Mouse (Mus musculus) CH12.LX (cell line): ENCODE measurements around the gene Rabggta. TPM values are rescaled to one million over a fixed set of nuclear protein-coding genes. Genes with fewer than 3 reads are reported as not detected.

Experiments used
- DNase-seq: peaks from one replicate; pipeline ENCODE4 v3.0.0-alpha.2; 2013; ENCODE audit errors: extremely low read depth
- H3K27ac ChIP-seq: 2 replicates; pipeline ENCODE4 v1.5.1; 2012; ENCODE audit warnings: low read depth, mild to moderate bottlenecking, control low read depth, moderate library complexity; ENCODE audit not compliant: insufficient read depth
- H3K27me3 ChIP-seq: replicated peaks from 2 replicates; pipeline ENCODE3; 2012; ENCODE audit warnings: inconsistent platforms
- H3K36me3 ChIP-seq, 2 experiments: replicated peaks in 1 of 2; 2 replicates each; pipeline versions ENCODE3 to v1.6.1; 2012; ENCODE audit warnings: inconsistent platforms in 1 of 2, low read length in 1 of 2, mild to moderate bottlenecking in 1 of 2, mixed read lengths in 1 of 2, moderate library complexity in 1 of 2; ENCODE audit not compliant: control insufficient read depth in 1 of 2, insufficient read depth in 1 of 2
- H3K4me1 ChIP-seq, 2 experiments: 2 replicates each; pipeline ENCODE4 v1.6.1; 2012; ENCODE audit warnings: inconsistent platforms in 1 of 2, moderate library complexity in 1 of 2; ENCODE audit not compliant: insufficient read depth in 2 of 2, control insufficient read depth in 1 of 2
- H3K4me2 ChIP-seq: 2 replicates; pipeline ENCODE4 v1.6.1; 2012; ENCODE audit warnings: low read depth, mild to moderate bottlenecking, control low read depth; ENCODE audit not compliant: poor library complexity, insufficient read depth, severe bottlenecking
- H3K4me3 ChIP-seq, 3 experiments: fragments of 150-350 bp in 1 of 3; sonication (generic) in 1 of 3; replicated peaks in 1 of 3; 2 replicates each; pipeline versions ENCODE3 to v1.5.1; 2011 to 2012; ENCODE audit warnings: low read depth in 2 of 3, low read length in 2 of 3, mild to moderate bottlenecking in 2 of 3, moderate library complexity in 2 of 3, control low read depth in 1 of 3, improper control_type of control experiment in 1 of 3, inconsistent platforms in 1 of 3, mixed read lengths in 1 of 3; ENCODE audit not compliant: poor library complexity in 1 of 3
- H3K79me2 ChIP-seq: replicated peaks from 2 replicates; pipeline ENCODE4 v1.6.1; 2012; ENCODE audit warnings: mild to moderate bottlenecking, moderate library complexity; ENCODE audit not compliant: control insufficient read depth, poor library complexity, insufficient read depth, severe bottlenecking; ENCODE audit errors: extremely low read depth
- H3K9ac ChIP-seq: 2 replicates; pipeline ENCODE4 v1.6.1; 2012; ENCODE audit warnings: low read depth, mild to moderate bottlenecking, control low read depth, moderate library complexity; ENCODE audit not compliant: insufficient read depth
- H3K9me3 ChIP-seq: replicated peaks from 2 replicates; pipeline ENCODE3; 2012; ENCODE audit warnings: low read length, inconsistent platforms, mixed read lengths
- ELF1 ChIP-seq: IDR thresholded peaks from 2 replicates; pipeline ENCODE4 v1.6.1; 2014; ENCODE audit warnings: low read depth, mild to moderate bottlenecking, inconsistent platforms, low read length, improper control_type of control experiment
- ETS1 ChIP-seq: conservative IDR thresholded peaks from 2 replicates; pipeline ENCODE4 v1.6.1; 2012; ENCODE audit warnings: low read depth, mild to moderate bottlenecking, inconsistent platforms, low read length, improper control_type of control experiment, moderate library complexity
- GABPA ChIP-seq: IDR thresholded peaks from 2 replicates; pipeline ENCODE4 v1.6.1; 2012; ENCODE audit warnings: low read depth, low read length, improper control_type of control experiment, inconsistent platforms; ENCODE audit not compliant: insufficient replicate concordance
- MAFK ChIP-seq: IDR thresholded peaks from 2 replicates; pipeline ENCODE4 v1.6.1; 2011; ENCODE audit warnings: low read length, improper control_type of control experiment; ENCODE audit not compliant: insufficient replicate concordance
- MAZ ChIP-seq: IDR thresholded peaks from 2 replicates; pipeline ENCODE4 v1.6.1; 2012; ENCODE audit warnings: low read depth, mild to moderate bottlenecking, inconsistent platforms, low read length, improper control_type of control experiment, moderate library complexity
- MEF2A ChIP-seq: IDR thresholded peaks from 2 replicates; pipeline ENCODE4 v1.6.1; 2014; ENCODE audit warnings: low read depth, mild to moderate bottlenecking, inconsistent platforms, low read length, improper control_type of control experiment, borderline replicate concordance
- MXI1 ChIP-seq: IDR thresholded peaks from 2 replicates; pipeline ENCODE4 v1.6.1; 2011; ENCODE audit warnings: mild to moderate bottlenecking, low read depth, low read length, improper control_type of control experiment
- MYC ChIP-seq: IDR thresholded peaks from 2 replicates; pipeline ENCODE4 v1.6.1; 2011; ENCODE audit warnings: low read depth, mild to moderate bottlenecking, improper control_type of control experiment, low read length
- NELFE ChIP-seq: IDR thresholded peaks from 2 replicates; pipeline ENCODE4 v1.6.1; 2011; ENCODE audit warnings: low read depth, low read length, improper control_type of control experiment
- NRF1 ChIP-seq: IDR thresholded peaks from 2 replicates; pipeline ENCODE4 v1.6.1; 2014; ENCODE audit warnings: low read depth, mild to moderate bottlenecking, inconsistent platforms, low read length, improper control_type of control experiment, moderate library complexity
- PAX5 ChIP-seq: IDR thresholded peaks from 2 replicates; pipeline ENCODE4 v1.6.1; 2012; ENCODE audit warnings: low read length, inconsistent platforms, mixed read lengths
- POLR2AphosphoS2 ChIP-seq: IDR thresholded peaks from 2 replicates; pipeline ENCODE4 v1.6.1; 2011; ENCODE audit warnings: low read depth, low read length, improper control_type of control experiment
- TCF12 ChIP-seq: IDR thresholded peaks from 2 replicates; pipeline ENCODE4 v1.6.1; 2014; ENCODE audit warnings: low read depth, mild to moderate bottlenecking, inconsistent platforms, low read length, improper control_type of control experiment
- UBTF ChIP-seq: IDR thresholded peaks from 2 replicates; pipeline ENCODE4 v1.6.1; 2012; ENCODE audit warnings: low read depth, mild to moderate bottlenecking, inconsistent platforms, low read length, improper control_type of control experiment, moderate library complexity
- ZC3H11A ChIP-seq: IDR thresholded peaks from 2 replicates; pipeline ENCODE4 v1.6.1; 2012; ENCODE audit warnings: low read depth, mild to moderate bottlenecking, inconsistent platforms, low read length, improper control_type of control experiment
- ZKSCAN1 ChIP-seq: IDR thresholded peaks from 2 replicates; pipeline ENCODE4 v1.6.1; 2012; ENCODE audit warnings: low read depth, inconsistent platforms, low read length, improper control_type of control experiment, borderline replicate concordance
- ZNF384 ChIP-seq: IDR thresholded peaks from 2 replicates; pipeline ENCODE4 v1.6.1; 2012; ENCODE audit warnings: low read depth, low read length, improper control_type of control experiment, inconsistent platforms
- dilution Hi-C: fragments of 300-500 bp; cut with MboI; formaldehyde crosslinking; loops from 2 replicates; pipeline ENCODE4 v1.14.3; 2020; ENCODE audit warnings: low sequenced_read_pairs; ENCODE audit not compliant: extremely low pct_unique_long_range_greater_than_20kb, extremely low pct_ligation_motif_present
- in situ Hi-C: fragments of 300-500 bp; cut with MboI; formaldehyde crosslinking; loops from 3 replicates; pipeline ENCODE4 v1.14.3; 2019; ENCODE audit warnings: low sequenced_read_pairs, low pct_ligation_motif_present, low pct_unique_long_range_greater_than_20kb, mixed read lengths
- polyA plus RNA-seq: library from polyadenylated mRNA; unstranded; fragments of >175 nt; gene quantifications from 2 replicates; pipeline ENCODE4 v1.2.1, GENCODE M21; 2012; ENCODE audit warnings: low read depth; ENCODE audit not compliant: insufficient read length
- total RNA-seq, 2 experiments: library from RNA; depleted of rRNA; stranded (reverse); fragments of 300-350 nt in 1 of 2; fragments of >200 nt in 1 of 2; gene quantifications; 2 replicates each; pipeline ENCODE4 v1.2.3; 2012 to 2014

The Rabggta gene
- total and polyA plus RNA-seq, 3 experiments, result 13.9 to 21.9 (median 16.2) TPM

GRCm38 (mm10) chr14:55724411-55724871 lies 2.4 kb upstream of the Rabggta start (continued):
- TF ChIP-seq POLR2AphosphoS2 (no peak), PAX5 (no peak), ZKSCAN1 (no peak), ZC3H11A (no peak), MEF2A (peak; percentile 81), MYC (peak; percentile 82), ELF1 (peak; percentile 54), TCF12 (peak; percentile 99), NELFE (no peak), MAFK (peak; percentile 82)
- TF ChIP-seq, all 38 proteins: peak for 17

GRCm38 (mm10) chr14:55723433-55723832 lies 1.4 kb upstream of the Rabggta start:
- in situ Hi-C loops (no loop called here), dilution Hi-C loops (no loop called here)
- H3K27me3 ChIP-seq, result peaks cover 22% of the 10 kb centered on the region
- H3K4me1 ChIP-seq, result peaks cover 15 to 45% of the 10 kb centered on the region in 2 experiments
- H3K36me3 ChIP-seq, result peaks cover 16 to 24% of the 10 kb centered on the region in 2 experiments
- no peaks in the 10 kb centered on the region for H3K79me2 ChIP-seq
- no peak overlapping the region for H3K9ac ChIP-seq
- no peak overlapping the region for H3K27ac ChIP-seq
- TF ChIP-seq UBTF, result no peak
- no peak overlapping the region for H3K4me2 ChIP-seq
- no peak for DNase-seq
- no peak overlapping the region for H3K4me3 ChIP-seq
- H3K9me3 ChIP-seq, result no peaks in the 10 kb centered on the region

DNA sequence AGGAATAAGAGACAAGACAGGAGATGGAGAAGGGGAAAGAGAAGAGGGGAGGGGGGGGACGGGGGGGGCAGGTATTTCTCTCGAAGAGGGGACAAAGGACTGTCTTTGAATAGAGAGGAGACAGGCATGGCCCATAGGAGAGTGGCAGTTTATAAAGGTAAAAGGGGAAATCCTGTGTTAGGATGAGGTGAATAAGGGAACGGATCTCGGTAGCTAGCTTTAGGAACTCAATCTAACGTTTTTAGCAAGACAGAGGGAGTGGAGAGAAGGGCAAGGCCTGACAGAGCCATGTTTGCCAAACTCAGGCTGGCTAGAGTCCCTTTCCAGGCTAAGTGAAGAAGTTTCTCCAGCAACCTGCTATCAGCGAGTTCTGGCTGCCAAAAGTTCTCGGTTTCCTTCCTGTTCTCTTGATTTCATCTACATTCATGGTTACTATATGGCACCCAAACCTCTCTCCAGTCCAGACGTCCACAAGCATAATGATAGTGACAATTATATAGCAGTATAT lies 429 bp upstream of the Rabggta start:
- no peak for DNase-seq
- H3K4me1 ChIP-seq, result peaks cover 15 to 40% of the 10 kb centered on the region in 2 experiments
- peaks cover 18% of the 10 kb centered on the region for H3K27me3 ChIP-seq
- peaks cover 23 to 32% of the 10 kb centered on the region in 2 experiments for H3K36me3 ChIP-seq
- peak overlapping the region; percentile 46 for H3K4me2 ChIP-seq
- H3K9me3 ChIP-seq, result no peaks in the 10 kb centered on the region
- peak overlapping the region; percentile 44 to 84 (median 65) for H3K4me3 ChIP-seq
- TF ChIP-seq NRF1 (no peak), GABPA (no peak), MAZ (no peak), ETS1 (no peak), MXI1 (no peak), ZNF384 (no peak)
- no peak overlapping the region for H3K27ac ChIP-seq
- no peaks in the 10 kb centered on the region for H3K79me2 ChIP-seq
- in situ Hi-C loops, result no loop called here
- dilution Hi-C loops, result no loop called here
- peak overlapping the region; percentile 56; the same call in 1 of the 2 replicates for H3K9ac ChIP-seq
